Mouse (Mus musculus): ENCODE data around the gene Dab1.

The Dab1 gene

GRCm38 (mm10) chr4:103822669-103823068, 203.5 kb downstream of the Dab1 start:
- no peak for DNase-seq (ENCODE audit: low spot score in 2 of 2)

GRCm38 (mm10) chr4:103838377-103838776, 219.2 kb downstream of the Dab1 start:
- no peak for DNase-seq (ENCODE audit: low spot score in 2 of 2)

- no peak for DNase-seq (ENCODE audit: low spot score in 2 of 2)
These were observed 220.4 kb downstream of the Dab1 start for GRCm38 (mm10) chr4:103839541-103839940.

GRCm38 (mm10) chr4:103841126-103841525, 222.0 kb downstream of the Dab1 start:
- DNase-seq (ENCODE audit: low spot score in 2 of 2), result no peak

- DNase-seq (ENCODE audit: low spot score in 2 of 2), result no peak
These were observed 225.5 kb downstream of the Dab1 start for GRCm38 (mm10) chr4:103844635-103845034.

DNA sequence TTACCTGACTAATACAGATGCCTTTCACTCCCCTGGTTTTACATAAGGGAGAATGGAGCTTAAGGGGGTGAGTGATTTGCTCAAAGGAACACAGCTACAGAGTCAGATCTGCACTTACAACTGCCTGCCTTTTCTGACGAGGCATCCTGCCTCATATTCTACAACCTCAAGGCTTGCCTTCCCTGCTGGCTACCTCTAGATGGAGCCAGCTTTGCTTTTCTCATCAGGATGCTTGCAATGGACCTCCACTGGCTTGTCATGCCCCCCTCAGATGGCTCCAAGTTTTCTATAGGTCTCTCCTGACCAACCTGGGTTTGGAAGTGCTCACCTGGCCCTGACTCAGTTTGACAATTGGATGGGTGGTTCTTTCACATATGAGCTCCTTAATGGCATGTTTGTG, 238.0 kb downstream of the Dab1 start:
- DNase-seq (ENCODE audit: low spot score in 2 of 2), result no peak

DNA sequence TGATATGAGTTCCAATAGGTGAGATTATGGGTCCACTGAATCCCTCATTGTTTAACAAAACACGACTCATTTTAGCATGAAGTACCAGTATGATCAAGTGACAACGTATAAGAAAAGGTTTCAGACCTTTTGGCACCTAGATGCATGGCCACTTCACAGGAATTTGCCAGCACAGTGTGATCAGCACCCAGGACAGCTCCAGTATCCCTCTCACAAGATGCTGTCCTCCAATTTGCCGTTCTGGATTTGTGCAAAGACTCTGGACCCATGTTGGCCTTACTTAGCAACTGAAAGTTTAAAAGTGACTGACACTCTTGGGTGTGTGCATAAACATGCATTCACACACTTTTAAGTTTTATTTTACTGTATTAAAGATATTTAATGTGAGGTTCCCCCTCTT, 256.4 kb downstream of the Dab1 start:
- DNase-seq (ENCODE audit: low spot score in 2 of 2), result no peak

GRCm38 (mm10) chr4:103878841-103879240, 259.7 kb downstream of the Dab1 start:
- no peak for DNase-seq (ENCODE audit: low spot score in 2 of 2)

DNA sequence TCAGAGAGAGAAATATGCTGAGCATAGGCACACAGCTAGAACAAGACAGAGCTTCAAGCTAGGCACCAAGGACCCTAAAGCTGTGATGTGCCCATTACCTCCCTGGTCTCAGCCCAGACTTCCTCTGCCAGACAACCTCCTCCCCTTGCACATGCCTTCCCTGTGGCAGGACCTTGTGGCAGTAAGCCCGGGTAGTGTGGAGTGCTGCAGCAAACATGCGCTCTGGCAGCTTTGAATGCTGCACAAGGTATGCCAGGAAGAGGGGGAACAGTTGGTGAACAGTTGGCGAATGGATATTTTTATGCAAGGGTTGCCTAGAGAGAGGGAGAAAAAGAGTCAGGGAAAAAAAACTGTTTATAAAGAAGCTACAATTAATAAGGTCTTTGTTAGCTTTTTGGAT, 262.5 kb downstream of the Dab1 start:
- no peak for DNase-seq (ENCODE audit: low spot score in 2 of 2)

DNA sequence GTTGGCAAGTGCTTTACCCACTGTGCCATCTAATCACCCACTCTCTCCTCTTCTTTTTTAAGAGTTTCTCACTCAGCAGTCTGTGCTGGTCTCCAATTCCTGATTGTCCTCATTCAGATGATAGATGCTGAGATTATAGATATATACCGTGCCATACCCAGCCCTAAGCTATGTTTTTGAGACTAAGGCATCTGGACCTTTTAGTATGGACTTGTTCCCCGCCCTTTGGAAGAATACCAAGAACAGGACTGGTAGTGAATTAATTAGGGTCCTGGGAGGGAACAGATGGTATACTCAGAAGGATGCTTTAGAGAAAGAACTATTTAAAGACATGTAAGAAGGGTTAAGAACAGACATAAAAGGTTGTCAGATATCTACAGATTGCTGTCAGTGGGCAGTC, 268.9 kb downstream of the Dab1 start:
- DNase-seq (ENCODE audit: low spot score in 2 of 2), result no peak

GRCm38 (mm10) chr4:103889110-103889509, 270.0 kb downstream of the Dab1 start:
- no peak for DNase-seq (ENCODE audit: low spot score in 2 of 2)

- no peak for DNase-seq (ENCODE audit: low spot score in 2 of 2)
These were observed 277.6 kb downstream of the Dab1 start for GRCm38 (mm10) chr4:103896806-103897205.

GRCm38 (mm10) chr4:103897702-103898101, 278.5 kb downstream of the Dab1 start:
- DNase-seq (ENCODE audit: low spot score in 2 of 2), result no peak

DNA sequence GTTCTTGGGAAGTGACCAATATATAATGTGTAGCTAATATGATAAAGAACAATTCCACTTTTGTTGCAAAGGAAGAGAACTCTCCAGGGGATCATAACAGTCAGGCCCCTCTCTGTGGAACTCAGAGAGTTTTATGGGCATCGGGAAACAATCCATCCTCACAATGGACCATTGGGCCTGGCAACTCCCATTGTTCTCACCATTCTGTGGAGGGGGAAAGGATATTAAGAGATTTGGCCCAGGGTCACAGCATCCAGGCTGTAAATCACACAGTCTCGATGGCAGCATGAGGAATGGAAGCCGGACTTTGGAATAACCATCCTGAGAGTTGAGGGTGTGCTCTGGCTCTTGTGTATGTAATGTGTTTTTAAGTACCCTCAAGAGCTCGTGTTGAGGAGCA, 292.3 kb downstream of the Dab1 start:
- DNase-seq (ENCODE audit: low spot score in 2 of 2), result no peak

DNA sequence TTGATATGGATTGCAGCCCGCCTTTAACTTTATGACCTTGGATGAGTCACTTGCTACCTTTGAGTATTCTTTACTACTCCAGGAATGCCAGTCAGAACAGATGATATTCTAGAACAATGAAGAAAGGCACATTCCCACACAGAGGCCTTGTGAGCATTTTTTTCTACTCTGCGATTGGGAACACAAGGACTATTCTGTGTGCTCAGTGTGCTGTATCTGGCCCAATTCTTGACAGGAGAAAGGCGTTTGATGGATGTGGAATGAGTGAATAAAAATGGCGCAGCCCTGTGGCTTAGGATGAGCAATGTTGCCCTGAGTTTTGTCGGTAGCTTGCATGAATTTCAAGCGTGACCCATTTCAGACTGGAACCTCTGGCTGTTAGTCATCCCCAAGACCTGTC, 292.9 kb downstream of the Dab1 start:
- no peak for DNase-seq (ENCODE audit: low spot score in 2 of 2)

DNA sequence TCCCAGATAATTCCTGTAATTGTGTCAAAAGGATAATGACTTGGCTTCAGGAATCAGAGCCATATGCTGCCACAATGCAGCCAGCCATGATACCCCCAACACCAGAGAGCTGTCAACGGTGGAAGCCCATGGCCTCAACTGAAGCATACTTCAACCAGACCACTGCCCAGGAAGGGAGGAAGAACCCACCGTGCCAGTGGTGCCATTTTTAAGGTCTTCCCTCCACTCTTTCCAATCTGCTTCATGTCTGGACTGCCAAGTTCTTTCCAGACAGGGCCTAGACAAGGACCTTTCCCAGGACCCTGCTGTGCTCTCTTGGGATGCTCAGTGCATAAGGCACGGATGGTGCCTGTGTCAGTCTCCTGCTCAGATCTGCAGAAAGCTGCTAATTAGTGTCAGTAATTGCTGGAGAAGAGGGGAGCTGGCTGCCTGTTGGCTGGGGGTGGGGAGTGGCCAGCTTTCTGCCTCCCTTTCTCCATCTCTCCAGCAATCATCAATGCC, 303.3 kb downstream of the Dab1 start:
- DNase-seq (ENCODE audit: low spot score in 2 of 2), result no peak

- no peak for DNase-seq (ENCODE audit: low spot score in 2 of 2)
These were observed 307.5 kb downstream of the Dab1 start for GRCm38 (mm10) chr4:103926682-103927081.

DNA sequence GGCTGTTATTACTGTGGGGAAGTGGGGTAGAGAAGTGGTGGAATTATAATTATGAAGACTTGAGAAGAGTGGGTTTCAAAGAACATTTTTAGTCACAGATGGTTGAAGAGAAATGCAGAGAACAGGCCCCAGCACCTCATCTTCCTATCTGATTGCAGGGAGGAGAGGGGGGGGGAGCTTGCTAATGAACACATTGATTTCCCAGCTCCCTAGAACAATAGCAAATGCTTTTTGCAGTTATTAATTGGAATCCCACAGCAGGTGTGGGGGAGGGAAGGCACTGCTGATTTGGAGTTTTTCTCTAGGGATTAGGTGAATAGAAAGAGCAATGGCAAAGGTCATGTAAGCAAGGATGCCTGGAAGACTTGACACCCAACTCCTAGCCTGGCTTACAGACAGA, 310.5 kb downstream of the Dab1 start:
- no peak for DNase-seq (ENCODE audit: low spot score in 2 of 2)

DNA sequence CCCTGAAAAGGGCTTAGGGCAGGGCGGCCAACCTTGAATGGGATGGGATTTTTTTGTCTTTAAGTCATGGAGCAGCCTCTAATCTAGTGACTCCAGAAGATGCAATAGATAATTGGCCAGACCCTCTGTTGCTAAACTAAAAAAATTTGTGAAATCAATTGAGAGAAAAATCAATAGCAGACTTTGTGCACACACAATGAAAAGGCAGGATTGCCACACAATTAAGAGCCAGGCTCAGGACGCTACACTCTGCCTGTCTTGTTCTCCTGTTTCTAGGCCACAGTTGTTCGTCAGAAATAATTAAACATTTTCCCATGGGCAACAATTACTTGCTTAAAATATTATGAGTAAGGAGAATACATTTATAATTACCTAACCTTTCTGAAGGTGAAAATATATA, 315.2 kb downstream of the Dab1 start:
- no peak for DNase-seq (ENCODE audit: low spot score in 2 of 2)

GRCm38 (mm10) chr4:103948255-103948654, 329.1 kb downstream of the Dab1 start:
- DNase-seq (ENCODE audit: low spot score in 2 of 2), result no peak

DNA sequence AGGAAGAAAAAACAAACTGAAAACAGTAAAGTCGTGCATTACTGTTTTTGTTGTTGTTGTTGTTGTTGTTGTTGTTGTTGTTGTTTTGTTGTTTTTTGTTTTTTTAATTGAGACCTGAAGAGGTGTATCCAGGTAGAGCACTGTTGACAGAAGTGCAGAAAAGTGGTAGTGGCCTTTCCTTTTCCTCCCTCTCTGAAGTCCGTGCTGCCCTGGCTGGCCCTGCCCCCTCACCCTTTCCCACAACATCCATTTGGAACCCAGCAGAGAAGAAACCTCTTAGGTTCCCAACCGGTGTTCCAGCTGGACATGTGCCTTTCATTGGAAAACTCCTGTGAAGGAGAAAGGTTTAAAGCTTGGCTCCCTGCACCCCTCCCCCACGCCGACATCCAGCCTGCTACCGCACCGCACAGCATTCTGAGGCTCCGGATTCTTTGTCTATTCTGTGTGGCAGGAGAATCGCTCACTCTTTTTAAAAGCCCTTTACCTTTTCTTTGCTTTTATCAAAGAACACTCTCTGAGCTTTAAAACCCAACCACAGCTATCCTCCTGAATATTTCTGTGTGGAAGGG, 334.6 kb downstream of the Dab1 start:
- no peak for DNase-seq (ENCODE audit: low spot score in 2 of 2)

- no peak for DNase-seq (ENCODE audit: low spot score in 2 of 2)
These were observed 342.2 kb downstream of the Dab1 start for GRCm38 (mm10) chr4:103961134-103962049.

GRCm38 (mm10) chr4:103969906-103970305, 350.7 kb downstream of the Dab1 start:
- DNase-seq (ENCODE audit: low spot score in 2 of 2), result no peak
